Mouse (Mus musculus): ENCODE data around the gene Fermt3. TPM values are rescaled to one million over a fixed set of nuclear protein-coding genes. Genes with fewer than 3 reads are reported as not detected.

Fermt3 gene
- polyA plus RNA-seq, 1 experiment, result 9.2 TPM

- TF ChIP-seq POLR2A (IDR thresholded peaks at IDR 0.05; ENCODE audit: low read depth, low read length) (no peak), CTCF (conservative IDR thresholded peaks at IDR 0.05; ENCODE audit: insufficient read depth, insufficient read length, low read depth, low read length) (0 out of 2 replicates have a peak, but pooled peaks have one; percentile 16)
- Histone ChIP-seq H3K4me3 (ENCODE audit: insufficient read depth, low read depth, low read length) (peak within 1 kb of the TSS; percentile 84), H3K27ac (ENCODE audit: insufficient read depth, low read depth, low read length) (peak within 1 kb of the TSS; percentile 77), H3K36me3 (ENCODE audit: control insufficient read depth, insufficient read depth, low read length) (no peaks in the 10 kb centered on the region), H3K27me3 (replicated peaks; ENCODE audit: control insufficient read depth, insufficient read depth, low read length) (no peaks in the 10 kb centered on the region), H3K4me1 (ENCODE audit: control insufficient read depth, insufficient read depth, low read length) (peaks cover 15% of the 10 kb centered on the region; the same call in 1 of the 2 replicates)
- DNase-seq, result peak; percentile 54
- 1% methylated on average over 16 of the region's 16 CpGs for WGBS
These were observed 43.4 kb downstream of the Fermt3 start, which contains the start of gene Plcb3 for GRCm38 (mm10) chr19:6975537-6976521. TSS of gene Plcb3 (minus strand) at chr19:6976470.

- Histone ChIP-seq H3K4me3 (ENCODE audit: insufficient read depth, low read depth, low read length) (peak within 1 kb of the TSS; percentile 84), H3K4me1 (ENCODE audit: control insufficient read depth, insufficient read depth, low read length) (peaks cover 19% of the 10 kb centered on the region; the same call in 1 of the 2 replicates), H3K27me3 (replicated peaks; ENCODE audit: control insufficient read depth, insufficient read depth, low read length) (no peaks in the 10 kb centered on the region), H3K27ac (ENCODE audit: insufficient read depth, low read depth, low read length) (peak within 1 kb of the TSS; percentile 77), H3K36me3 (ENCODE audit: control insufficient read depth, insufficient read depth, low read length) (no peaks in the 10 kb centered on the region)
- 1% methylated on average over 82 of the region's 84 CpGs for WGBS
- DNase-seq, result peak; percentile 80
- TF ChIP-seq POLR2A (IDR thresholded peaks at IDR 0.05; ENCODE audit: low read depth, low read length) (no peak), CTCF (conservative IDR thresholded peaks at IDR 0.05; ENCODE audit: insufficient read depth, insufficient read length, low read depth, low read length) (no peak)
These were observed 44.8 kb downstream of the Fermt3 start, which contains the start of gene Ppp1r14b for GRCm38 (mm10) chr19:6974211-6975205. TSS of gene Ppp1r14b (plus strand) at chr19:6974968.

- Histone ChIP-seq H3K4me1 (ENCODE audit: control insufficient read depth, insufficient read depth, low read length) (peaks cover 16% of the 10 kb centered on the region; the same call in 1 of the 2 replicates), H3K27me3 (replicated peaks; ENCODE audit: control insufficient read depth, insufficient read depth, low read length) (no peaks in the 10 kb centered on the region), H3K27ac (ENCODE audit: insufficient read depth, low read depth, low read length) (no peak overlapping the region), H3K36me3 (ENCODE audit: control insufficient read depth, insufficient read depth, low read length) (no peaks in the 10 kb centered on the region), H3K4me3 (ENCODE audit: insufficient read depth, low read depth, low read length) (no peak overlapping the region)
- 38% methylated on average over 12 of the region's 12 CpGs for WGBS
- DNase-seq, result no peak
- TF ChIP-seq CTCF (conservative IDR thresholded peaks at IDR 0.05; ENCODE audit: insufficient read depth, insufficient read length, low read depth, low read length) (no peak), POLR2A (IDR thresholded peaks at IDR 0.05; ENCODE audit: low read depth, low read length) (no peak)
These were observed 45.6 kb downstream of the Fermt3 start for GRCm38 (mm10) chr19:6973581-6974190.

- Histone ChIP-seq H3K4me1 (ENCODE audit: control insufficient read depth, insufficient read depth, low read length) (peaks cover 16% of the 10 kb centered on the region; the same call in 1 of the 2 replicates), H3K27me3 (replicated peaks; ENCODE audit: control insufficient read depth, insufficient read depth, low read length) (no peaks in the 10 kb centered on the region), H3K27ac (ENCODE audit: insufficient read depth, low read depth, low read length) (no peak overlapping the region), H3K36me3 (ENCODE audit: control insufficient read depth, insufficient read depth, low read length) (no peaks in the 10 kb centered on the region), H3K4me3 (ENCODE audit: insufficient read depth, low read depth, low read length) (no peak overlapping the region)
- TF ChIP-seq POLR2A (IDR thresholded peaks at IDR 0.05; ENCODE audit: low read depth, low read length) (no peak), CTCF (conservative IDR thresholded peaks at IDR 0.05; ENCODE audit: insufficient read depth, insufficient read length, low read depth, low read length) (no peak)
- DNase-seq, result no peak
- 84% methylated on average over 13 of the region's 13 CpGs for WGBS
These were observed 46.9 kb downstream of the Fermt3 start for GRCm38 (mm10) chr19:6972247-6972917.

GRCm38 (mm10) chr19:6971644-6972043 lies 47.6 kb downstream of the Fermt3 start:
- Histone ChIP-seq H3K4me3 (ENCODE audit: insufficient read depth, low read depth, low read length) (no peak overlapping the region), H3K36me3 (ENCODE audit: control insufficient read depth, insufficient read depth, low read length) (no peaks in the 10 kb centered on the region), H3K27ac (ENCODE audit: insufficient read depth, low read depth, low read length) (no peak overlapping the region), H3K4me1 (ENCODE audit: control insufficient read depth, insufficient read depth, low read length) (peaks cover 14% of the 10 kb centered on the region; the same call in 1 of the 2 replicates), H3K27me3 (replicated peaks; ENCODE audit: control insufficient read depth, insufficient read depth, low read length) (no peaks in the 10 kb centered on the region)
- DNase-seq, result no peak
- WGBS, result 40% methylated on average over 6 of the region's 6 CpGs
- TF ChIP-seq POLR2A (IDR thresholded peaks at IDR 0.05; ENCODE audit: low read depth, low read length), result no peak
- no peak for TF ChIP-seq CTCF (conservative IDR thresholded peaks at IDR 0.05; ENCODE audit: insufficient read depth, insufficient read length, low read depth, low read length)
